Mouse (Mus musculus): ENCODE results near the gene Pus1. TPM values are rescaled to one million over a fixed set of nuclear protein-coding genes. Genes with fewer than 3 reads are reported as not detected.

The Pus1 gene
- total and polyA plus RNA-seq, 3 experiments = 107 to 248 (median 117) TPM

DNA sequence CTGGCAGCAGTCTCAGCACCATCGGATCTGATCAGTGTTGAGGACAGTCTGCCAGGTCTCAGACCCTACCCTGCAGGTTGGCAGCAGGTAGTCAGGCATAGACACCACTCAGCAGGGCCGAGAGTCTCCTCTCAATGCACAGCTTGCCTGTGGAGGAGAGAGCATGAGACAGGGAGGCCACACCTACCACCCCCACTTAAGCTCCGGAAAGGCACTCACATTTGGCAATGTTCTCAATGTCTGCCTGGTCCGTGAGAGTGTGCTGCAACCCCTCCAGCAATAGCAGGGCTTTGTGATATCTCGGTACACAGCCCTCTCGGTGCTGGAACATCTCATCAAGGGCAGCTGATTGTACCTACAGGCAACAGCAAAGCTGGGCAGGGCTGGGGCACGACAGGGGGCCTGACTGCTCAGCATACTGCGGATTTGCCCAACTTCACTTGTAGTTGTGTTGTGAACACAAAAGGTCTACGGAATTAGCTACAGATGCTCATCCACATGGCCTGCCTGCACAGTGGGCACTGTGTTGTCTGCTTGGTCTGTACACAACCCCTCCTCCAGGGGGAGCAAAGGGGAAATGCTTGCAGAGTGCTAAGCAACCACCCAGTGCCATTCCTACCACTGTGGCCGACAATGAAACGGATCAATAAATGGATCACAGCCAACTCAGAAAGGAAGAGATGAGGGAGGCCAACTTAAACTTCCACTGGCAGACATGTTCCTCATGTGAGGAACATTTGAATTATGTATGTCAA, 5.8 kb upstream of the Pus1 start:
- Histone ChIP-seq H3K36me3 (ENCODE audit: control insufficient read depth in 1 of 2, insufficient read depth in 2 of 2, low read length in 2 of 2) (no peaks in the 10 kb centered on the region; a peak in 1 of 4 replicates), H3K27ac (ENCODE audit: control insufficient read depth, low read depth, low read length) (no peak overlapping the region)

DNA sequence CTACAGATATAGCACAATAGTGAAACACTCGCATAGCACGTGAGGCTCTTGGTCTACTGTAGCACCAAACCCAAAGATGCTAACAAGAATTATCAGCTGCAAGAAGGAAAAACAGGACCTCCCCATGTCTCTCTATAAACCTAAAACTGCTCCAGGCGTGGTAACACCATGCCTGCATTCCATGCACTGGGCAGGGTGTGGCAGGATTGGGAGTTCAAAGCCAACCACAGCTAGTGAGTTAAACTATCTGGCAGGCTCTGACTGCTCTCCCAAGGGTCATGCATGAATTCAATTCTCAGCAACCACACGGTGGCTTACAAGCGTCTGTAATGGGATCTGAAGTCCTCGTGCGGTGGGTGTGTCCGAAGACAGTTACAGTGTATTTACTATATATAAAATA, 2.7 kb upstream of the Pus1 start:
- TF ChIP-seq MYB (IDR thresholded peaks at IDR 0.05; ENCODE audit: low read depth, low read length) (no peak), CHD2 (IDR thresholded peaks at IDR 0.05; ENCODE audit: low read length) (no peak), MAFK (IDR thresholded peaks at IDR 0.05; ENCODE audit: borderline replicate concordance, low read depth, low read length) (no peak), TBP (IDR thresholded peaks at IDR 0.05; ENCODE audit: low read depth, low read length) (no peak), NELFE (IDR thresholded peaks at IDR 0.05; ENCODE audit: low read depth, low read length) (no peak), JUND (IDR thresholded peaks at IDR 0.05; ENCODE audit: low read depth, low read length) (no peak), ZNF384 (IDR thresholded peaks at IDR 0.05; ENCODE audit: low read depth, low read length) (no peak), CTCF (IDR thresholded peaks at IDR 0.05 in 2 of 3, conservative IDR thresholded peaks at IDR 0.05 in 1 of 3; ENCODE audit: control insufficient read depth in 1 of 3, insufficient read depth in 1 of 3, low read depth in 2 of 3, low read length in 3 of 3, poor library complexity in 1 of 3, severe bottlenecking in 1 of 3) (no peak), CHD1 (IDR thresholded peaks at IDR 0.05; ENCODE audit: low read depth, low read length) (no peak), ELF1 (IDR thresholded peaks at IDR 0.05; ENCODE audit: low read depth, low read length) (no peak), USF1 (IDR thresholded peaks at IDR 0.05; ENCODE audit: low read depth, low read length) (no peak), MXI1 (IDR thresholded peaks at IDR 0.05; ENCODE audit: low read depth, low read length) (no peak)
- no peak for DNase-seq (ENCODE audit: low read depth, low spot score)
- no peaks in the 10 kb centered on the region for H3K9me3 ChIP-seq (replicated peaks; ENCODE audit: insufficient read depth, low read length)
- H3K27ac ChIP-seq (ENCODE audit: control insufficient read depth, low read depth, low read length) = no peak overlapping the region
- H3K4me3 ChIP-seq (ENCODE audit: control insufficient read depth in 1 of 2, insufficient read depth in 1 of 2, low read depth in 2 of 2, low read length in 2 of 2) = no peak overlapping the region
- H3K4me1 ChIP-seq (ENCODE audit: control insufficient read depth in 1 of 2, insufficient read depth in 2 of 2, low read length in 2 of 2) = peaks cover 2 to 16% of the 10 kb centered on the region in 2 experiments; a peak in 3 of 4 replicates
- no peaks in the 10 kb centered on the region for H3K27me3 ChIP-seq (ENCODE audit: control insufficient read depth in 1 of 2, insufficient read depth in 2 of 2, low read length in 2 of 2)
- H3K36me3 ChIP-seq (ENCODE audit: control insufficient read depth in 1 of 2, insufficient read depth in 2 of 2, low read length in 2 of 2) = peaks cover 1 to 7% of the 10 kb centered on the region in 2 experiments; a peak in 3 of 4 replicates
- no peak overlapping the region for H3K9ac ChIP-seq (ENCODE audit: control insufficient read depth, low read depth, low read length, poor library complexity, severe bottlenecking)
- peaks cover 26% of the 10 kb centered on the region for H3K79me2 ChIP-seq (ENCODE audit: control insufficient read depth, insufficient read depth, low read length, poor library complexity)

More for the DNA sequence above, 5.8 kb upstream of the Pus1 start:
- peak; percentile 40 for DNase-seq (ENCODE audit: low read depth, low spot score)
- H3K4me1 ChIP-seq (ENCODE audit: control insufficient read depth in 1 of 2, insufficient read depth in 2 of 2, low read length in 2 of 2) = peaks cover 0 to 4% of the 10 kb centered on the region in 2 experiments; a peak in 1 of 4 replicates
- no peak overlapping the region for H3K4me3 ChIP-seq (ENCODE audit: control insufficient read depth in 1 of 2, insufficient read depth in 1 of 2, low read depth in 2 of 2, low read length in 2 of 2)
- H3K27me3 ChIP-seq (ENCODE audit: control insufficient read depth in 1 of 2, insufficient read depth in 2 of 2, low read length in 2 of 2) = no peaks in the 10 kb centered on the region
- no peak overlapping the region for H3K9ac ChIP-seq (ENCODE audit: control insufficient read depth, low read depth, low read length, poor library complexity, severe bottlenecking)
- H3K9me3 ChIP-seq (replicated peaks; ENCODE audit: insufficient read depth, low read length) = no peaks in the 10 kb centered on the region
- TF ChIP-seq SMC3 (IDR thresholded peaks at IDR 0.05; ENCODE audit: low read depth, low read length) (peak; percentile 44), UBTF (IDR thresholded peaks at IDR 0.05; ENCODE audit: borderline replicate concordance, insufficient read depth, low read depth, low read length) (no peak), POLR2A (IDR thresholded peaks at IDR 0.05; ENCODE audit: control insufficient read depth in 1 of 2, insufficient read depth in 1 of 2, low read depth in 1 of 2, low read length in 2 of 2, poor library complexity in 1 of 2) (no peak), CTCF (IDR thresholded peaks at IDR 0.05 in 2 of 3, conservative IDR thresholded peaks at IDR 0.05 in 1 of 3; ENCODE audit: control insufficient read depth in 1 of 3, insufficient read depth in 1 of 3, low read depth in 2 of 3, low read length in 3 of 3, poor library complexity in 1 of 3, severe bottlenecking in 1 of 3) (peak; percentile 17 to 47 (median 38); a peak in 5 of 6 replicates)
- H3K79me2 ChIP-seq (ENCODE audit: control insufficient read depth, insufficient read depth, low read length, poor library complexity) = no peaks in the 10 kb centered on the region

All from MEL (cell line).